Mouse (Mus musculus): ENCODE results near the gene Micu2. TPM values are rescaled to one million over a fixed set of nuclear protein-coding genes. Genes with fewer than 3 reads are reported as not detected.
A peak's percentile ranks its signal among the peaks of the same experiment; 100 is the strongest.
"Not testable (repeated sequence)": the region's sequence is repeated elsewhere in the genome, so short reads cannot be mapped to it uniquely, and the experiment has no call there.

The Micu2 gene
- polyA plus RNA-seq, 1 experiment from 2014 or later = 85.6 TPM

DNA sequence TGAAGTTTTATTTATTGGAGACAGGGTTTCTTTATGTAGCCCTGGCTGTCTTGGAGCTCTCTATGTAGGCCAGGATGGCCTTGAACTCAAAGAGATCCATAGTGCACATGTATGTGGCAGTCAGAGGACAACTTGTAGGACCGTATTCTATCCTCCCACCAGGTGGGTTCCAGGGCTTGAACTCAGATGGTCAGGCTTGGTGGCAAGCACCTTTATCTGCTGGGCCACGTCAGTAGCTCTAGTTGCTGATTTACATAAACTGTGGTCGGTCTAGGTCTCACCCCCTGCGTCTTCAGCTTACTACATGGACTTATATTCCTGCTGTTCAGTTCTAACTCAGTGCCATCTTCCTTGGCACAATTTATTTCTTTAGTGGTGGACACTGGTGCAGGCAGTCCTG lies 87.7 kb downstream of the Micu2 start:
- 78% methylated on average over 4 of the region's 4 CpGs for WGBS

DNA sequence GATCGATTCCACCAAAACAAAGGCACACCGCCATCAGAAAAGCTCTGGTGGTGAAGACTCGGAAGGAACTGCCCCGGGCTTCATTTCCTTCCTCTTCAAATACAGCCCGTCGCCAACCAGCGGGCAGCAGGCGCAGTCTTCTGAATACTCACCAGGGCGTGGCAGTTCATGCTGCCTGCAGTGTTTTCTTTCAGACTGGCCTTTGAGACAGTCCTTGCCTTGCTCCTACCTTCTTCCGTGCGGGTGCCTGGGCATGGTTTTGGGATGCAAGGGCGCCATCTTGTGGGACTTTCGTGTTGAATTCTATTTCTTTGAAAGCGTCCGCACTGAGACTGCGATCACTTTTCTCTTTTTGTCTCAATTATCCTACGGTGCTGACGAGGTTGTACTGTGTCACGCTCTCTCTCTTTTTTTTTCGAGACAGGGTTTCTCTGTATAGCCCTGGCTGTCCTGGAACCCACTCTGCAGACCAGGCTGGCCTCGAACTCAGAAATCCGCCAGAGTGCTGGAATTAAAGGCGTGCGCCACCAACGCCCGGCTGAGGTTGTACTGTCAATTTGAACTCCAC lies 88.5 kb downstream of the Micu2 start:
- no peaks in the 10 kb centered on the region for H3K36me3 ChIP-seq
- peaks cover 9% of the 10 kb centered on the region; the same call in 1 of the 2 replicates for H3K4me1 ChIP-seq
- 18% methylated on average over 26 of the region's 26 CpGs for WGBS
- peak overlapping the region; percentile 23 for H3K4me3 ChIP-seq
- H3K9ac ChIP-seq = peak overlapping the region; percentile 26
- H3K27ac ChIP-seq = no peak overlapping the region
- H3K9me3 ChIP-seq = no peaks in the 10 kb centered on the region
- ATAC-seq (ENCODE audit: borderline replicate concordance, extremely low read depth, low FRiP score, low TSS enrichment) = peak; percentile 92
- H3K4me2 ChIP-seq = peak overlapping the region; percentile 56
- H3K27me3 ChIP-seq = no peaks in the 10 kb centered on the region

More for the DNA sequence above, 87.7 kb downstream of the Micu2 start:
- H3K36me3 ChIP-seq = no peaks in the 10 kb centered on the region
- no peak overlapping the region for H3K4me3 ChIP-seq
- no peak overlapping the region for H3K27ac ChIP-seq
- H3K4me2 ChIP-seq = no peak overlapping the region
- H3K27me3 ChIP-seq = no peaks in the 10 kb centered on the region
- no peak overlapping the region for H3K9ac ChIP-seq
- no peaks in the 10 kb centered on the region for H3K9me3 ChIP-seq
- H3K4me1 ChIP-seq = peaks cover 9% of the 10 kb centered on the region; the same call in 1 of the 2 replicates
- ATAC-seq (ENCODE audit: borderline replicate concordance, extremely low read depth, low FRiP score, low TSS enrichment) = no peak

DNA sequence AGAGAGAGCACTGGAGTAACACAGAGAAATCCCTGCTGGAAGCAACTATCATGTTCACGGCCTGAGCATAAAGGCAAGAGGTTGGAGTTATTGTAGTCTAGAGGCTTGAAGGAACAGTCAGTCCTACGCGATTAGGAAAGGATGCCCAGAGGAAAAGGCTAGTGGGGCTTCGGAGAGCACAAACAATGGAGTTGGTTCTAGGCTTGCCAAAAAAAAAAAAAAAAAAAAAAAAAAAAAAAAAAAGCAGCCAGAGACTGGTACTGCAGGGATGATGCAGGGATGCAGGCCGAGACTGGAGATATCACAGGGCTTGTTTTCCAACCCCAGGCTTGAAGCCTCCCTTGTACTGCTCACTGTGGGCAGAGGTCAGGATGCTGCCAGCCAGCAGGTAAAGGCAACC lies 89.8 kb downstream of the Micu2 start:
- H3K36me3 ChIP-seq = no peaks in the 10 kb centered on the region
- no peaks in the 10 kb centered on the region for H3K27me3 ChIP-seq
- no peak overlapping the region for H3K9ac ChIP-seq
- H3K4me1 ChIP-seq = peaks cover 9% of the 10 kb centered on the region; the same call in 1 of the 2 replicates
- no peak overlapping the region for H3K27ac ChIP-seq
- ATAC-seq (ENCODE audit: borderline replicate concordance, extremely low read depth, low FRiP score, low TSS enrichment) = no peak
- H3K9me3 ChIP-seq = no peaks in the 10 kb centered on the region
- H3K4me2 ChIP-seq = no peak overlapping the region
- H3K4me3 ChIP-seq = no peak overlapping the region
- 81% methylated on average over 5 of the region's 5 CpGs for WGBS

DNA sequence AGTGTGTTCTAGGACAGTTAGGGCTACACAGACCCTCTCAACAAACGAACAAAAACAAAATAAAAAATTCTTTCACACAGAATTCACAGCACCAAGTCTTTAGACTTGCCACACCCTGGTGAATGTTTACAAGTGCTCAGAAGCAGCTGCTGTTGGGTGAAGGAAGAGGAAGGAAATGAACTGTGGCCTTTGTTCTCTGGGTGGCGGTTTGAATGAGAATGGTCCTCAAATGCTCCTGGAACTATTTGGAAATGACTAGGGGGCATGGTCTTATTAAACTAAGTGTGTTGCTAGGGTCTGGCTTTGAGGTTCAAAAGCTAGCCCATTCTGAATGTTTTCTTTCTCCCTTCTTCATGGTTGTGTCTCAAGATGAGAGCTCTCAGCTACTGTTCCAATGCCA lies 90.6 kb downstream of the Micu2 start:
- Histone ChIP-seq H3K9ac (no peak overlapping the region), H3K36me3 (no peaks in the 10 kb centered on the region), H3K27me3 (no peaks in the 10 kb centered on the region), H3K9me3 (no peaks in the 10 kb centered on the region), H3K4me1 (peaks cover 9% of the 10 kb centered on the region; the same call in 1 of the 2 replicates), H3K4me2 (no peak overlapping the region), H3K27ac (no peak overlapping the region), H3K4me3 (no peak overlapping the region)
- 38% methylated on average over 2 of the region's 2 CpGs for WGBS
- no peak for ATAC-seq (ENCODE audit: borderline replicate concordance, extremely low read depth, low FRiP score, low TSS enrichment)

DNA sequence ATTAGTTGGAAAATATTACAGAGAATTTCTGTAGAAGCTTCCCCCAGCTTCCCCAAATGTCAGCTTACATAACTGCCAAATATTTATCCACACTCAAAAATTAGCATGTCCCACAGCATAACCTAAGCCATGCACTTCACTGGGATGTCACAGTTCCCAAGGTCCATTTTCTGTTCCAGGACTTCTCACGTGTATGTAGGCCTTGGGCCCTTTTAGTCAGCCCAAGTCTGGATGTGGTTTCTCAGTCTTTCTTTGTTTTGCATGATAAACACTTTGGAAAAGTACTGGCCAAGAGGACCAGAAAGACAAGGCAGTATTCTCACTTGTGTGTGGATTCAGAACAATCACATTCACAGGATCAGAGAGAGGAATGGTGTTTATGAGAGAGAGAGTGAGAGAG lies 97.1 kb downstream of the Micu2 start:
- H3K4me3 ChIP-seq = no peak overlapping the region
- no peak overlapping the region for H3K27ac ChIP-seq
- H3K9ac ChIP-seq = no peak overlapping the region
- WGBS = 62% methylated on average over 1 of the region's 1 CpGs
- no peaks in the 10 kb centered on the region for H3K9me3 ChIP-seq
- ATAC-seq (ENCODE audit: borderline replicate concordance, extremely low read depth, low FRiP score, low TSS enrichment) = no peak
- H3K4me1 ChIP-seq = no peaks in the 10 kb centered on the region
- no peaks in the 10 kb centered on the region for H3K36me3 ChIP-seq
- H3K27me3 ChIP-seq = no peaks in the 10 kb centered on the region
- H3K4me2 ChIP-seq = no peak overlapping the region

DNA sequence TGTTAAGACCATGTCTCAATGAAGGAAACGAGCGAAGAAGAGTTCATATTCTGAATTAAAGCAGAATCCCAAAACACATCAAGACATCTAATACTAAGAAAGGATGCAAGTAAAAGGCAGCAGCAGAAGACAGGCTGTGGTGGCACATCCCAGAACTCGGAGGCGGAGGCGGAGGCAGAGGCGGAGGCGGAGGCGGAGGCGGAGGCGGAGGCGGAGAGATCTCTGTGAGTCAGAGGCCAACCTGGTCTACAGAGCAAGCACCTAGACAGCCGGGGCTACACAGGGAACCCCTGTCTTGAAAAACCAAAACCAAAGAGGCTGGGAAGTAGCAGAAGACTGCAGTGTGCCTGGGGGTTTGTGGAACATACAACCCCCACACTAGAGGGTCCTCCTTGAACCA lies 102.2 kb downstream of the Micu2 start:
- no peaks in the 10 kb centered on the region for H3K27me3 ChIP-seq
- no peak for ATAC-seq (ENCODE audit: borderline replicate concordance, extremely low read depth, low FRiP score, low TSS enrichment)
- 94% methylated on average over 12 of the region's 12 CpGs for WGBS
- H3K27ac ChIP-seq = no peak overlapping the region
- no peak overlapping the region for H3K9ac ChIP-seq
- no peaks in the 10 kb centered on the region for H3K9me3 ChIP-seq
- no peak overlapping the region for H3K4me3 ChIP-seq
- no peak overlapping the region for H3K4me2 ChIP-seq
- H3K36me3 ChIP-seq = no peaks in the 10 kb centered on the region
- H3K4me1 ChIP-seq = no peaks in the 10 kb centered on the region

DNA sequence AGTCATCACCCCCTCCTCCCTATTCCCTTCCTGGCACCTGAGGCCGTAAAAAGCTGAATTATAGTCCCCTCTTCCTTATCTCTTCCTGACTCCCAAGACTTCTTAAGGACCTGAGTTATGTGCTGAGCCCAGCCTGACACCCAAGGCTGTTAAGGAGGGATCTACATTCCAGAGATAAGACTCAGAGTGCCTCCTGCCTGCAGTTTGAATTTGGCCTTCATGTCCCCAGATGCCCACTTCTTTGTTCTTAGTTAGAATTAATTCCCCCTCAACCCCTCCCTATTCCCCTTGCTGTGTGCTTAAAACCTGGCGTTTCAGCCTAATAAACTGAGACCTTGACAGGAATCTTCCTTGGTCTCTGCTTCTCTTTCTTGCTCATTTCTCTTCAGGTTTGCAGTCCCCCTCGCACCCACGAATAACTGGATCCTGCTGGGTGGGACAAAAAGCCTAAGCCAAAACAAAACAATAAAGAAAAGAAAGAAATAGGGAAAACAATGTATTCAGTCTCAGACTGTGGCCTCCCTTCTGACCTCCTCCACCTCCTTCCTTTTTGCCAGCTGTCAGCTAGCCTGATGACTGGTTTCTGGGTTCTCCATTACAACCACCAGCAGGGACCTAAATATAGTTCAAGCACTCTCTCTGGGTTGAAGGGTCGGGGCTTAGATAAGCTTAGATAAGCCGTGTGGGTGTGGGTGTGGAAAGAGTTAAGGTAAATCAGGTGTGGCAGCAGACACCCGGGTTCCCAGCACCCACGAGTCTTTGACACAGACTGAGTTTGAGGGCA lies 102.8 kb downstream of the Micu2 start:
- H3K9me3 ChIP-seq; H3K27ac ChIP-seq; H3K4me2 ChIP-seq; H3K9ac ChIP-seq; H3K4me3 ChIP-seq; H3K4me1 ChIP-seq; H3K27me3 ChIP-seq; H3K36me3 ChIP-seq; ATAC-seq (ENCODE audit: borderline replicate concordance, extremely low read depth, low FRiP score, low TSS enrichment): not testable (repeated sequence)
- WGBS = 61% methylated on average over 8 of the region's 8 CpGs

DNA sequence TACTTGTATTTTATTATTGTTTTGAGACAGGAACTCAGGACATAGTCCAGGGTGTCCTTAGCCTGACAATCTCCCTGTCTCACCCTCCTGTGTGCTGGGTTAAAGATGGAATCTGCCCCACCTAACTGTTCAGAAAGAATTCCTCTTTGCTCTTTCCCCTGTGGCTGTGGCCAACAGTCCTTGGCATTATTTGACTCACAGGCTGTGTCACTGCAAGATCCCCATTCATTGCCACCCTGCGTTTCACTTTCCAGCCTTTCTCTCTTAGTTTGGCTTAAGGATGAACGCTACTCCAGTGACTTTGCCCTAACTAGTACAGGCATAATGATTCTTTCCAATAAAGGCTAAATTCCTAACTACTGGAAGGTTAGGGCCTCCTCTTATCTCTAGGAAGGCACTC lies 104.7 kb downstream of the Micu2 start:
- no peak for ATAC-seq (ENCODE audit: borderline replicate concordance, extremely low read depth, low FRiP score, low TSS enrichment)
- Histone ChIP-seq H3K4me1 (no peaks in the 10 kb centered on the region), H3K9me3 (no peaks in the 10 kb centered on the region), H3K36me3 (no peaks in the 10 kb centered on the region), H3K4me2 (no peak overlapping the region), H3K9ac (no peak overlapping the region), H3K27ac (no peak overlapping the region), H3K4me3 (no peak overlapping the region), H3K27me3 (no peaks in the 10 kb centered on the region)
- WGBS = 85% methylated on average over 2 of the region's 2 CpGs

DNA sequence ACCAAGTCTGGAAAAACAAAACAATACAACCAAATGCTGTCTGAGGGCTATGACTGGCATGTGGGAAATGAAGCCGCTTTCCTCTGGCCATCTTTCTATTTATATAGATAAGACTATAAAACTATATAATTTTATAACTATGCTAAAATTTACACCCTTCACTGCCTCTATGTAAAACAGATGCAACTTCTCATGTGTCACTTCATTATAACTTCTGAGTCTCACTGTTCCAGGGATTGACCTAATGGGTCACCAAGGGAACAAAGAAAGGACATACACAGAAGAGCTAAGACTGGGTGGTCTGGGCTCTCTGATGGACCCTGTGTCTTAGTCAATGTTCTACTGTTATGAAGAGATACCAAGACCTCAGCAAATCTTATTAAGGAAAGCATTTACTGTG lies 106.1 kb downstream of the Micu2 start:
- Histone ChIP-seq H3K27me3 (no peaks in the 10 kb centered on the region), H3K27ac (0 out of 2 replicates have a peak overlapping the region, but pooled peaks have one; percentile 3), H3K4me3 (no peak overlapping the region), H3K36me3 (no peaks in the 10 kb centered on the region), H3K4me1 (peaks cover 11% of the 10 kb centered on the region), H3K9me3 (no peaks in the 10 kb centered on the region), H3K9ac (no peak overlapping the region), H3K4me2 (no peak overlapping the region)
- WGBS = 87% methylated on average over 1 of the region's 1 CpGs
- no peak for ATAC-seq (ENCODE audit: borderline replicate concordance, extremely low read depth, low FRiP score, low TSS enrichment)

DNA sequence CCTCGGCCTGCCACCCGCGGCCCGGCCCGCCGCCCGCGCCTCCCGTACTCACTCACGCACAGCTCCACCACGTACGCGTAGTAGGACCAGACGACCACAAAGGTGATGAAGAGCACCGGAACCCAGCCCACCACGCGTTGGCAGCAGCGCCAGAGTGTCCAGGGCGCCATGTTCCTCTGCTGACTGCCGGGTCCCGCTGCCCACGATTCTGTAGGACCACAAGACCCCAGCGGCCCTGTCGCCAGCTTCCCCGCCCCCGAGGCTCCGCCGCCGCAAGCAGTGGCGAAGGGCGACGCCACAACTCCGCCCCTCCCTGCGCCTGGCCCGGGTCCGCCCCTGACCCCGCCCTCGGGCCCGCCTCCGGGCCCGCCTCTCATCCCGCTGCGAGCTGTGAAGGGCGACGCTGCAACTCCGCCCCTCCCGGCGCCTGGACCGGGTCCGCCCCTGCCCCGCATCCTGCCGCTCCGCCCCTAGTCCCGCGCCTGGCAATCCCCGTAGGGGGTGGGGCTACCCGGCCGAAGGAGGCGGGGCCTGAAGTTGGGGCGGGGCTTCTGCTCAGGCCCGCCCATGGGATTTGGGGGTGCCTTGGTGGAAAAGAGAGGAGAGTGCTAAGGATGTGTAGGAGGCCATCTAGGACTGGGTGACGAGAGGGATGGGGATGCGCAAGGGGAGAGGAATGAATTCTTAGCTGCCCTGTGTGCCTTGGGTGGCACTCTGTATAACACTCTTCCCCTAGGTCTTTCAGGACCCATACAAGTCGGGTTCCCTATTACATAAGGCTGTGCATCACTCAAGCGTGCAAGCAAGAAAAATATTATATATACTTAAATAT lies 108.8 kb downstream of the Micu2 start, which contains the start of gene Zdhhc20:
TSS of gene Zdhhc20 (minus strand) at position 266 of the 832 bp plus-strand sequence.
- 3% methylated on average over 65 of the region's 65 CpGs for WGBS
- H3K4me2 ChIP-seq = peak within 1 kb of the TSS; percentile 56
- peak; percentile 98 for ATAC-seq (ENCODE audit: borderline replicate concordance, extremely low read depth, low FRiP score, low TSS enrichment)
- H3K9ac ChIP-seq = peak within 1 kb of the TSS; percentile 87
- no peaks in the 10 kb centered on the region for H3K36me3 ChIP-seq
- peak within 1 kb of the TSS; percentile 83 for H3K27ac ChIP-seq
- H3K4me3 ChIP-seq = peak within 1 kb of the TSS; percentile 80
- H3K27me3 ChIP-seq = no peaks in the 10 kb centered on the region
- peaks cover 19% of the 10 kb centered on the region for H3K4me1 ChIP-seq
- no peaks in the 10 kb centered on the region for H3K9me3 ChIP-seq

DNA sequence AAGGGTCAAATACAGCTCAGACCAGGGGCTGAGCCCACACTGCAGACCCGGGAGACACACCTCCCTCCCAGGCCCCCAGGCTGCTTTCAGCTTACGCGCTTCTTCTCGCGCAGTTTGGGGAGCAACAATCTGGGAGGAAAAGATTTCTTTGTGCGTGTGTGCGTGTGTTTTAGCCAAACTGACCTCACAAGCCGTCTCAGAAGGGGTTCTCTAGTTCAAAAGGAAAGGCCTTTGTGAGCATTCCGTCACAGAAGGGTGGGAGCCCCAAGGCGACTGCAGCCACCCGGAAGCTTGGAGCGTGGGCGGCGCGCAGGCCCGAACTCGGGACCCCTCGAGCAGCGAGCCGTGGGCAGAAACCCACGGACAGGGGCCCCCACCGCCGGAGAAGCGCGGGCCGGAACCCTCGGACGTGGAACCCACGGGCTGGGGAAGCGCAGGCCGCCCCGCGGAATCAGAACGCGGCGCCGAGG lies 109.5 kb downstream of the Micu2 start:
- Histone ChIP-seq H3K27me3 (no peaks in the 10 kb centered on the region), H3K36me3 (no peaks in the 10 kb centered on the region), H3K4me2 (peak overlapping the region; percentile 56), H3K4me1 (peaks cover 19% of the 10 kb centered on the region), H3K4me3 (peak overlapping the region; percentile 80), H3K9ac (peak overlapping the region; percentile 87), H3K9me3 (no peaks in the 10 kb centered on the region), H3K27ac (peak overlapping the region; percentile 83)
- peak; percentile 19 for ATAC-seq (ENCODE audit: borderline replicate concordance, extremely low read depth, low FRiP score, low TSS enrichment)
- WGBS = 0% methylated on average over 30 of the region's 37 CpGs

Data from lung, embryonic 15.5 days (tissue).